Mouse (Mus musculus) liver, embryonic 13.5 days (tissue): ENCODE results near the gene Fstl5. TPM values are rescaled to one million over a fixed set of nuclear protein-coding genes. Genes with fewer than 3 reads are reported as not detected.

Experiments used
- ATAC-seq: fragments of 200-750 bp; cut with Nextera tagmentation; 2 replicates; pipeline ENCODE4 v1.8.0; 2017; ENCODE audit warnings: low read depth, mild to moderate bottlenecking, moderate number of reproducible peaks, moderate library complexity
- DNase-seq: peaks from one replicate; pipeline ENCODE4 v3.0.0; 2022
- H3K27ac ChIP-seq: fragments of 300-500 bp; sonication (generic); 2 replicates; pipeline ENCODE4 v1.5.1; 2015; ENCODE audit warnings: moderate library complexity, mild to moderate bottlenecking, inconsistent platforms
- H3K27me3 ChIP-seq: fragments of 300-500 bp; sonication (generic); 2 replicates; pipeline ENCODE4 v1.6.1; 2015; ENCODE audit warnings: mild to moderate bottlenecking, inconsistent platforms
- H3K36me3 ChIP-seq: fragments of 300-500 bp; sonication (generic); 2 replicates; pipeline ENCODE4 v1.6.1; 2015; ENCODE audit warnings: mild to moderate bottlenecking, inconsistent platforms
- H3K4me1 ChIP-seq: fragments of 300-500 bp; sonication (generic); replicated peaks from 2 replicates; pipeline ENCODE4 v1.6.1; 2015; ENCODE audit warnings: inconsistent platforms
- H3K4me2 ChIP-seq: fragments of 300-500 bp; sonication (generic); 2 replicates; pipeline ENCODE4 v1.6.1; 2015; ENCODE audit warnings: inconsistent platforms, mild to moderate bottlenecking, moderate library complexity
- H3K4me3 ChIP-seq: fragments of 300-500 bp; sonication (generic); replicated peaks from 2 replicates; pipeline ENCODE4 v1.5.1; 2015; ENCODE audit warnings: mild to moderate bottlenecking, inconsistent platforms
- H3K9ac ChIP-seq: fragments of 300-500 bp; sonication (generic); 2 replicates; pipeline ENCODE4 v1.6.1; 2015; ENCODE audit warnings: mild to moderate bottlenecking, inconsistent platforms
- H3K9me3 ChIP-seq: fragments of 300-500 bp; sonication (generic); replicated peaks from 2 replicates; pipeline ENCODE4 v1.6.1; 2016; ENCODE audit warnings: inconsistent platforms
- WGBS: fragments of 180-500 bp; shearing (Covaris S2); methylation state at CpG from one replicate; pipeline ENCODE4 v1.1.7; 2015; ENCODE audit not compliant: insufficient replicate concordance; 5-methylcytosine and 5-hydroxymethylcytosine counted together
- polyA plus RNA-seq: library from polyadenylated mRNA; unstranded; fragments of >200 nt; fragmentation: Nextera tagmentation; extraction: Ambion mirVana; gene quantifications from 2 replicates; pipeline ENCODE4 v1.2.1, GENCODE M21; 2015

Gene Fstl5
- polyA plus RNA-seq, 1 experiment from 2014 or later, result 0.02 TPM

GRCm38 (mm10) chr3:76567346-76567745 is 493.3 kb downstream of the Fstl5 start:
- Histone ChIP-seq H3K4me1 (no peaks in the 10 kb centered on the region), H3K9ac (no peak overlapping the region), H3K27ac (no peak overlapping the region), H3K4me2 (no peak overlapping the region), H3K4me3 (no peak overlapping the region), H3K27me3 (no peaks in the 10 kb centered on the region), H3K9me3 (no peaks in the 10 kb centered on the region), H3K36me3 (no peaks in the 10 kb centered on the region)
- ATAC-seq (no peak), DNase-seq (no peak)

- Histone ChIP-seq H3K4me3 (no peak overlapping the region), H3K4me1 (no peaks in the 10 kb centered on the region), H3K27ac (no peak overlapping the region), H3K27me3 (no peaks in the 10 kb centered on the region), H3K9me3 (no peaks in the 10 kb centered on the region), H3K4me2 (no peak overlapping the region), H3K36me3 (no peaks in the 10 kb centered on the region), H3K9ac (no peak overlapping the region)
- WGBS, result 53% methylated on average over 3 of the region's 3 CpGs
- no peak for ATAC-seq
- DNase-seq, result no peak
Measured at GRCm38 (mm10) chr3:76572478-76572877, 498.4 kb downstream of the Fstl5 start.

GRCm38 (mm10) chr3:76572920-76573541 is 499.0 kb downstream of the Fstl5 start:
- H3K4me1 ChIP-seq, result no peaks in the 10 kb centered on the region
- H3K36me3 ChIP-seq, result no peaks in the 10 kb centered on the region
- no peak overlapping the region for H3K4me2 ChIP-seq
- no peaks in the 10 kb centered on the region for H3K27me3 ChIP-seq
- WGBS, result 68% methylated on average over 3 of the region's 3 CpGs
- no peak overlapping the region for H3K27ac ChIP-seq
- no peak overlapping the region for H3K4me3 ChIP-seq
- H3K9me3 ChIP-seq, result no peaks in the 10 kb centered on the region
- no peak for DNase-seq
- H3K9ac ChIP-seq, result no peak overlapping the region
- ATAC-seq, result no peak

GRCm38 (mm10) chr3:76593148-76593547 is 519.1 kb downstream of the Fstl5 start:
- DNase-seq (no peak), ATAC-seq (no peak)
- 57% methylated on average over 4 of the region's 4 CpGs for WGBS
- H3K4me1 ChIP-seq, result no peaks in the 10 kb centered on the region
- H3K36me3 ChIP-seq, result no peaks in the 10 kb centered on the region
- no peak overlapping the region for H3K27ac ChIP-seq
- H3K4me2 ChIP-seq, result no peak overlapping the region
- no peak overlapping the region for H3K9ac ChIP-seq
- H3K9me3 ChIP-seq, result no peaks in the 10 kb centered on the region
- H3K27me3 ChIP-seq, result no peaks in the 10 kb centered on the region
- H3K4me3 ChIP-seq, result no peak overlapping the region

GRCm38 (mm10) chr3:76620044-76620443 is 546.0 kb downstream of the Fstl5 start:
- Histone ChIP-seq H3K27me3 (no peaks in the 10 kb centered on the region), H3K9me3 (no peaks in the 10 kb centered on the region), H3K4me1 (no peaks in the 10 kb centered on the region), H3K4me2 (no peak overlapping the region), H3K4me3 (no peak overlapping the region), H3K27ac (no peak overlapping the region), H3K36me3 (no peaks in the 10 kb centered on the region), H3K9ac (no peak overlapping the region)
- WGBS, result 62% methylated on average over 1 of the region's 1 CpGs
- no peak for DNase-seq
- ATAC-seq, result no peak

- Histone ChIP-seq H3K9ac (no peak overlapping the region), H3K27me3 (no peaks in the 10 kb centered on the region), H3K4me3 (no peak overlapping the region), H3K27ac (no peak overlapping the region), H3K4me1 (no peaks in the 10 kb centered on the region), H3K9me3 (no peaks in the 10 kb centered on the region), H3K4me2 (no peak overlapping the region), H3K36me3 (no peaks in the 10 kb centered on the region)
- DNase-seq (no peak), ATAC-seq (no peak)
- 69% methylated on average over 1 of the region's 1 CpGs for WGBS
Measured at GRCm38 (mm10) chr3:76654243-76654642, 580.2 kb downstream of the Fstl5 start.

- ATAC-seq, result no peak
- no peak overlapping the region for H3K9ac ChIP-seq
- WGBS, result 51% methylated on average over 5 of the region's 5 CpGs
- H3K27ac ChIP-seq, result no peak overlapping the region
- no peaks in the 10 kb centered on the region for H3K9me3 ChIP-seq
- H3K27me3 ChIP-seq, result no peaks in the 10 kb centered on the region
- DNase-seq, result no peak
- no peak overlapping the region for H3K4me2 ChIP-seq
- no peak overlapping the region for H3K4me3 ChIP-seq
- no peaks in the 10 kb centered on the region for H3K36me3 ChIP-seq
- H3K4me1 ChIP-seq, result no peaks in the 10 kb centered on the region
Measured at GRCm38 (mm10) chr3:76670859-76671258, 596.8 kb downstream of the Fstl5 start.

- H3K27ac ChIP-seq, result no peak overlapping the region
- H3K4me2 ChIP-seq, result no peak overlapping the region
- no peaks in the 10 kb centered on the region for H3K9me3 ChIP-seq
- ATAC-seq, result no peak
- no peak for DNase-seq
- WGBS, result 53% methylated on average over 3 of the region's 3 CpGs
- no peak overlapping the region for H3K9ac ChIP-seq
- H3K4me1 ChIP-seq, result no peaks in the 10 kb centered on the region
- H3K4me3 ChIP-seq, result no peak overlapping the region
- H3K27me3 ChIP-seq, result no peaks in the 10 kb centered on the region
- H3K36me3 ChIP-seq, result no peaks in the 10 kb centered on the region
Measured at GRCm38 (mm10) chr3:76676006-76676405, 601.9 kb downstream of the Fstl5 start.

- DNase-seq, result no peak
- Histone ChIP-seq H3K9me3 (no peaks in the 10 kb centered on the region), H3K36me3 (no peaks in the 10 kb centered on the region), H3K4me3 (no peak overlapping the region), H3K27ac (no peak overlapping the region), H3K4me2 (no peak overlapping the region), H3K27me3 (no peaks in the 10 kb centered on the region), H3K4me1 (no peaks in the 10 kb centered on the region), H3K9ac (no peak overlapping the region)
- WGBS, result 58% methylated on average over 5 of the region's 5 CpGs
- ATAC-seq, result no peak
Measured at GRCm38 (mm10) chr3:76679853-76680545, 605.9 kb downstream of the Fstl5 start.

GRCm38 (mm10) chr3:76680546-76680883 is 606.4 kb downstream of the Fstl5 start:
- no peak overlapping the region for H3K9ac ChIP-seq
- H3K4me1 ChIP-seq, result no peaks in the 10 kb centered on the region
- no peak overlapping the region for H3K4me2 ChIP-seq
- WGBS, result 58% methylated on average over 2 of the region's 2 CpGs
- H3K9me3 ChIP-seq, result no peaks in the 10 kb centered on the region
- H3K4me3 ChIP-seq, result no peak overlapping the region
- H3K36me3 ChIP-seq, result no peaks in the 10 kb centered on the region
- no peak for DNase-seq
- no peak for ATAC-seq
- H3K27me3 ChIP-seq, result no peaks in the 10 kb centered on the region
- no peak overlapping the region for H3K27ac ChIP-seq

- Histone ChIP-seq H3K4me1 (no peaks in the 10 kb centered on the region), H3K27ac (no peak overlapping the region), H3K4me2 (no peak overlapping the region), H3K36me3 (no peaks in the 10 kb centered on the region), H3K4me3 (no peak overlapping the region), H3K27me3 (no peaks in the 10 kb centered on the region), H3K9me3 (no peaks in the 10 kb centered on the region), H3K9ac (no peak overlapping the region)
- ATAC-seq (no peak), DNase-seq (no peak)
- 26% methylated on average over 1 of the region's 1 CpGs for WGBS
Measured at GRCm38 (mm10) chr3:76697134-76697629, 623.1 kb downstream of the Fstl5 start.

- Histone ChIP-seq H3K27ac (no peak overlapping the region), H3K4me1 (no peaks in the 10 kb centered on the region), H3K9ac (no peak overlapping the region), H3K36me3 (no peaks in the 10 kb centered on the region), H3K4me3 (no peak overlapping the region), H3K9me3 (no peaks in the 10 kb centered on the region), H3K4me2 (no peak overlapping the region), H3K27me3 (no peaks in the 10 kb centered on the region)
- 59% methylated on average over 2 of the region's 2 CpGs for WGBS
- ATAC-seq, result no peak
- no peak for DNase-seq
Measured at GRCm38 (mm10) chr3:76739221-76739620, 665.2 kb downstream of the Fstl5 start.
